Mouse (Mus musculus) ES-Bruce4 (cell line): ENCODE data around the gene Ebi3.

ENCODE experiments used
- CTCF ChIP-seq: IDR thresholded peaks from one replicate; pipeline ENCODE4 v1.8.1; 2011; ENCODE audit warnings: low read depth, low read length
- POLR2A ChIP-seq: IDR thresholded peaks from one replicate; pipeline ENCODE4 v1.8.1; 2011; ENCODE audit warnings: low read length; ENCODE audit not compliant: insufficient read depth

GRCm38 (mm10) chr17:55945696-55946095 lies 6.7 kb upstream of the Ebi3 start:
- no peak for TF ChIP-seq CTCF
- no peak for TF ChIP-seq POLR2A
